Mouse (Mus musculus) ES-E14 (cell line): Measurements from ENCODE around the gene Ncapg2. TPM values are rescaled to one million over a fixed set of nuclear protein-coding genes. Genes with fewer than 3 reads are reported as not detected.

Source experiments
- DNase-seq: peaks from one replicate; pipeline ENCODE4 v3.0.0-alpha.2; 2013; ENCODE audit warnings: low read depth, low spot score
- H3K27ac ChIP-seq: 2 replicates; pipeline ENCODE4 v1.5.1; 2012; ENCODE audit warnings: low read depth, mild to moderate bottlenecking, low read length, moderate library complexity, mixed read lengths; ENCODE audit not compliant: poor library complexity, insufficient read depth, severe bottlenecking
- H3K36me3 ChIP-seq: 2 replicates; pipeline ENCODE4 v1.6.1; 2012; ENCODE audit warnings: mild to moderate bottlenecking, low read length, moderate library complexity, mixed read lengths; ENCODE audit not compliant: control insufficient read depth, poor library complexity, insufficient read depth, severe bottlenecking
- H3K4me1 ChIP-seq, 2 experiments: fragments of 150-350 bp in 1 of 2; sonication (generic) in 1 of 2; 2 replicates each; pipeline ENCODE4 v1.6.1; 2012; ENCODE audit warnings: low read length in 2 of 2, mild to moderate bottlenecking in 1 of 2, mixed read lengths in 1 of 2; ENCODE audit not compliant: control insufficient read depth in 2 of 2, insufficient read depth in 2 of 2, poor library complexity in 1 of 2
- H3K4me3 ChIP-seq, 2 experiments: fragments of 150-350 bp in 1 of 2; sonication (generic) in 1 of 2; 2 replicates each; pipeline ENCODE4 v1.5.1; 2012; ENCODE audit warnings: low read length in 2 of 2, low read depth in 1 of 2, mild to moderate bottlenecking in 1 of 2, mixed read lengths in 1 of 2; ENCODE audit not compliant: insufficient read depth in 1 of 2, poor library complexity in 1 of 2, severe bottlenecking in 1 of 2
- H3K9ac ChIP-seq: 2 replicates; pipeline ENCODE4 v1.6.1; 2012; ENCODE audit warnings: low read depth, mild to moderate bottlenecking, low read length, mixed read lengths; ENCODE audit not compliant: poor library complexity, insufficient read depth, severe bottlenecking
- H3K9me3 ChIP-seq: fragments of 150-350 bp; sonication (generic); 2 replicates; pipeline ENCODE4 v1.6.1; 2012; ENCODE audit warnings: low read depth, mild to moderate bottlenecking, low read length; ENCODE audit not compliant: control insufficient read depth, insufficient read depth
- CHD2 ChIP-seq: IDR thresholded peaks from 2 replicates; pipeline ENCODE4 v1.6.1; 2014; ENCODE audit warnings: mild to moderate bottlenecking, low read depth, low read length, inconsistent platforms
- HCFC1 ChIP-seq: IDR thresholded peaks from 2 replicates; pipeline ENCODE4 v1.6.1; 2012; ENCODE audit warnings: low read length, inconsistent platforms, borderline replicate concordance; ENCODE audit not compliant: insufficient read depth
- MAFK ChIP-seq: IDR thresholded peaks from 2 replicates; pipeline ENCODE4 v1.6.1; 2014; ENCODE audit warnings: mild to moderate bottlenecking, low read depth, low read length, inconsistent platforms; ENCODE audit not compliant: insufficient read depth
- ZC3H11A ChIP-seq: IDR thresholded peaks from 2 replicates; pipeline ENCODE4 v1.6.1; 2012; ENCODE audit warnings: low read depth, mild to moderate bottlenecking, inconsistent platforms, low read length, borderline replicate concordance
- ZNF384 ChIP-seq: IDR thresholded peaks from 2 replicates; pipeline ENCODE4 v1.6.1; 2012; ENCODE audit warnings: low read depth, low read length, inconsistent platforms
- in situ Hi-C, 2 experiments: fragments of 600-800 bp; cut with MboI; formaldehyde crosslinking; loops; one replicate each; pipeline ENCODE4 v1.15.1; 2025; ENCODE audit warnings: low sequenced_read_pairs in 2 of 2, inconsistent platforms in 1 of 2; ENCODE audit not compliant: unreplicated experiment in 2 of 2
- total RNA-seq: library from RNA; depleted of rRNA; stranded (reverse); fragments of 300-350 nt; gene quantifications from 2 replicates; pipeline ENCODE4 v1.2.3, GENCODE M21; 2012; rRNA removed

Ncapg2 gene
- 42.4 and 55.4 TPM in 2 replicates for total RNA-seq

GRCm38 (mm10) chr12:116405045-116405835 lies at the start of gene Ncapg2:
Gene Ncapg2, plus strand, starts transcription at chr12:116405402.
- Histone ChIP-seq H3K4me3 (peak within 1 kb of the TSS; percentile 76 to 95), H3K27ac (peak within 1 kb of the TSS; percentile 78), H3K36me3 (peaks cover 18% of the 10 kb centered on the region), H3K9ac (peak within 1 kb of the TSS; percentile 99), H3K4me1 (peaks cover 0 to 2% of the 10 kb centered on the region in 2 experiments; a peak in 1 of 4 replicates), H3K9me3 (no peaks in the 10 kb centered on the region)
- DNase-seq: peak; percentile 97
- in situ Hi-C loops: no loop called here
- peak; percentile 41; the same call in 1 of the 2 replicates for TF ChIP-seq HCFC1
- no peak for TF ChIP-seq ZC3H11A
- TF ChIP-seq CHD2: peak; percentile 92
- no peak for TF ChIP-seq MAFK
- TF ChIP-seq ZNF384: no peak

DNA sequence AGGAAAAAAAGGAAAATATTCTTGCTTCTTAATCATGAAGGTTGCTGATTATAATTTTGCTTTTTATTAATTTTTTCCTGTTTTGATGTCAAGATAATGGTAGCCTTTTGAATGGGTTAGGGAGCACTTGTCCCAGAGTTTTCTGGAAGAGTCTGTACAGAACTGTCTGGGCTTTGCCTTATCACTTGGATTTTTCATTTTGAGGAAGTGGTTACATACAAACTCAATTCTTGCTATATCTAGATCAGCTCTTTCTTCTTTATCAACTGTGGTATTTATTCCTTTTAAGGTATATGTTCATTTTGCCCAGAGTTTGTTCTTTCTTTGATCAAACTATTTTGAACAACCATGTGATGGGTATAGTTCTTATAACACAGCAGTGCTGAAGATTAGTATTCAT lies 43.1 kb upstream of the Ncapg2 start:
- Histone ChIP-seq H3K4me3 (no peak overlapping the region), H3K27ac (no peak overlapping the region), H3K9me3 (no peaks in the 10 kb centered on the region), H3K9ac (no peak overlapping the region), H3K4me1 (no peaks in the 10 kb centered on the region), H3K36me3 (peaks cover 5% of the 10 kb centered on the region; the same call in 1 of the 2 replicates)
- in situ Hi-C loops: no loop called here
- DNase-seq: no peak
- TF ChIP-seq ZNF384 (no peak), MAFK (no peak), CHD2 (no peak), ZC3H11A (no peak), HCFC1 (no peak)

DNA sequence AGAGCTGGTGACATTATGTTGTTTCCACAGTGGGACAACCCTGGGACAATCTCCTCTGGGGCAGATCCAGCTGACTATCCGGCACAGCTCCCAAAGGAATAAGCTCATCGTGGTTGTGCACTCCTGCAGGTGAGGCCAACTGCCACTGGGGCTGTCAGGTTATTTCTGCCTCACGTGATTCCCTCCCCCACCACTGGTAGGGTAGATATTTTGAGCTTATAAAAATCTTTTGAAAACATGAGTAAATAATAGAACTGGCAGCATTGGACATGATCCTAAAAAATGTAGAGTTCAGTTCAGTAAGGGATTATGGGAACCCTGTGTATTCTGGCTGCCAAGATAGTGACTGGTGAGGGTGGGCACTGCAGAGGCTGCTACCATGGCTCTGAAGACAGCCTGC lies 38.3 kb upstream of the Ncapg2 start:
- DNase-seq: no peak
- no peak overlapping the region for H3K27ac ChIP-seq
- H3K9me3 ChIP-seq: no peaks in the 10 kb centered on the region
- H3K4me1 ChIP-seq: no peaks in the 10 kb centered on the region
- no peak overlapping the region for H3K4me3 ChIP-seq
- H3K36me3 ChIP-seq: peaks cover 5% of the 10 kb centered on the region; the same call in 1 of the 2 replicates
- in situ Hi-C loops: no loop called here
- no peak overlapping the region for H3K9ac ChIP-seq
- TF ChIP-seq HCFC1 (no peak), ZC3H11A (no peak), ZNF384 (no peak), CHD2 (no peak), MAFK (no peak)

DNA sequence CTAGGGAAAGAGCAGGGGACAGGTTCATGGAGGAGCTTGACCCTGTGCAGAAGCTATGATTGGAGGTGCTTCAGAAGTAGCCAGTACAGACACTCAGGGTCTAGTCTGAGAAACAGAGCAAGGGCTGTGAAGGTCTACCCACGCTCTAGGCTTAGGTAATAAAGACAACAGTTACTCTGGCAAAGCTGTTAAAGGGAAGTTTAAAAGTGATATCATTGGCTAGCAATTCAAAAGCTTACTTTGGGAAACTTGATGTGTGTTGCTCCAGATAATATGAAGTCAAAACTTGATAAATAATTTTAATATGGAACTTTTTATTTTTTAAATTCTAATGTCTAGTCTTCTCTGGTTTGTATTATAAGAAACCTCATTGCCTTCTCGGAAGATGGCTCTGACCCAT lies 37.9 kb upstream of the Ncapg2 start:
- no peaks in the 10 kb centered on the region for H3K9me3 ChIP-seq
- peaks cover 5% of the 10 kb centered on the region; the same call in 1 of the 2 replicates for H3K36me3 ChIP-seq
- no peak overlapping the region for H3K27ac ChIP-seq
- H3K9ac ChIP-seq: no peak overlapping the region
- no peaks in the 10 kb centered on the region for H3K4me1 ChIP-seq
- in situ Hi-C loops: no loop called here
- no peak for TF ChIP-seq MAFK
- TF ChIP-seq ZC3H11A: no peak
- no peak for TF ChIP-seq CHD2
- no peak for TF ChIP-seq ZNF384
- TF ChIP-seq HCFC1: no peak
- no peak overlapping the region for H3K4me3 ChIP-seq
- no peak for DNase-seq

GRCm38 (mm10) chr12:116368857-116369256 lies 36.3 kb upstream of the Ncapg2 start:
- no peak for DNase-seq
- Histone ChIP-seq H3K36me3 (peaks cover 3% of the 10 kb centered on the region; the same call in 1 of the 2 replicates), H3K4me3 (no peak overlapping the region), H3K27ac (no peak overlapping the region), H3K9me3 (no peaks in the 10 kb centered on the region), H3K4me1 (no peaks in the 10 kb centered on the region), H3K9ac (no peak overlapping the region)
- TF ChIP-seq ZNF384 (no peak), ZC3H11A (no peak), HCFC1 (no peak), CHD2 (no peak), MAFK (no peak)
- in situ Hi-C loops: no loop called here
